Mouse (Mus musculus): ENCODE measurements around the gene Podnl1.

The Podnl1 gene

GRCm38 (mm10) chr8:84125656-84126055 lies at the start of gene Podnl1:
Gene Podnl1 (plus strand): TSS chr8:84125989.
- no peak for DNase-seq (ENCODE audit: low read depth in 2 of 2, low spot score in 2 of 2)

- no peak for DNase-seq (ENCODE audit: low read depth in 2 of 2, low spot score in 2 of 2)
These were observed 49.4 kb upstream of the Podnl1 start for GRCm38 (mm10) chr8:84076412-84076811.

- DNase-seq (ENCODE audit: low read depth in 2 of 2, low spot score in 2 of 2), result no peak
These were observed 48.9 kb upstream of the Podnl1 start for GRCm38 (mm10) chr8:84076849-84077248.

- DNase-seq (ENCODE audit: low read depth in 2 of 2, low spot score in 2 of 2), result no peak
These were observed 46.6 kb upstream of the Podnl1 start for GRCm38 (mm10) chr8:84079206-84079605.

- no peak for DNase-seq (ENCODE audit: low read depth in 2 of 2, low spot score in 2 of 2)
These were observed 42.0 kb upstream of the Podnl1 start for GRCm38 (mm10) chr8:84083829-84084241.

- DNase-seq (ENCODE audit: low read depth in 2 of 2, low spot score in 2 of 2), result no peak
These were observed 41.3 kb upstream of the Podnl1 start for GRCm38 (mm10) chr8:84084341-84085115.

GRCm38 (mm10) chr8:84087156-84087555 lies 38.6 kb upstream of the Podnl1 start:
- no peak for DNase-seq (ENCODE audit: low read depth in 2 of 2, low spot score in 2 of 2)

- no peak for DNase-seq (ENCODE audit: low read depth in 2 of 2, low spot score in 2 of 2)
These were observed 38.0 kb upstream of the Podnl1 start for GRCm38 (mm10) chr8:84087821-84088220.

GRCm38 (mm10) chr8:84089277-84089676 lies 36.5 kb upstream of the Podnl1 start:
- no peak for DNase-seq (ENCODE audit: low read depth in 2 of 2, low spot score in 2 of 2)

- DNase-seq (ENCODE audit: low read depth in 2 of 2, low spot score in 2 of 2), result no peak
These were observed 35.2 kb upstream of the Podnl1 start for GRCm38 (mm10) chr8:84090585-84090984.

- no peak for DNase-seq (ENCODE audit: low read depth in 2 of 2, low spot score in 2 of 2)
These were observed 29.7 kb upstream of the Podnl1 start for GRCm38 (mm10) chr8:84096061-84096460.

- no peak for DNase-seq (ENCODE audit: low read depth in 2 of 2, low spot score in 2 of 2)
These were observed 27.4 kb upstream of the Podnl1 start for GRCm38 (mm10) chr8:84098376-84098775.

- DNase-seq (ENCODE audit: low read depth in 2 of 2, low spot score in 2 of 2), result no peak
These were observed 24.1 kb upstream of the Podnl1 start for GRCm38 (mm10) chr8:84101476-84102270.

- DNase-seq (ENCODE audit: low read depth in 2 of 2, low spot score in 2 of 2), result no peak
These were observed 22.2 kb upstream of the Podnl1 start for GRCm38 (mm10) chr8:84103601-84104000.

GRCm38 (mm10) chr8:84104221-84104620 lies 21.6 kb upstream of the Podnl1 start:
- peak; percentile 62 to 64 for DNase-seq (ENCODE audit: low read depth in 2 of 2, low spot score in 2 of 2)

GRCm38 (mm10) chr8:84104697-84105609 lies 20.8 kb upstream of the Podnl1 start, which contains the start of gene Dcaf15:
Gene Dcaf15 (minus strand): TSS chr8:84104768.
- DNase-seq (ENCODE audit: low read depth in 2 of 2, low spot score in 2 of 2), result peak; percentile 95 to 96

GRCm38 (mm10) chr8:84105676-84106075 lies 20.1 kb upstream of the Podnl1 start:
- DNase-seq (ENCODE audit: low read depth in 2 of 2, low spot score in 2 of 2), result no peak

GRCm38 (mm10) chr8:84106216-84107040 lies 19.4 kb upstream of the Podnl1 start:
- DNase-seq (ENCODE audit: low read depth in 2 of 2, low spot score in 2 of 2), result no peak

GRCm38 (mm10) chr8:84115646-84116045 lies 10.1 kb upstream of the Podnl1 start:
- no peak for DNase-seq (ENCODE audit: low read depth in 2 of 2, low spot score in 2 of 2)

GRCm38 (mm10) chr8:84122151-84122550 lies 3.6 kb upstream of the Podnl1 start:
- no peak for DNase-seq (ENCODE audit: low read depth in 2 of 2, low spot score in 2 of 2)

Data from CD8-positive naive resting alpha-beta T cell, adult 2 months (primary cell).